Mouse (Mus musculus): ENCODE data around the gene Ehbp1l1.

DNA sequence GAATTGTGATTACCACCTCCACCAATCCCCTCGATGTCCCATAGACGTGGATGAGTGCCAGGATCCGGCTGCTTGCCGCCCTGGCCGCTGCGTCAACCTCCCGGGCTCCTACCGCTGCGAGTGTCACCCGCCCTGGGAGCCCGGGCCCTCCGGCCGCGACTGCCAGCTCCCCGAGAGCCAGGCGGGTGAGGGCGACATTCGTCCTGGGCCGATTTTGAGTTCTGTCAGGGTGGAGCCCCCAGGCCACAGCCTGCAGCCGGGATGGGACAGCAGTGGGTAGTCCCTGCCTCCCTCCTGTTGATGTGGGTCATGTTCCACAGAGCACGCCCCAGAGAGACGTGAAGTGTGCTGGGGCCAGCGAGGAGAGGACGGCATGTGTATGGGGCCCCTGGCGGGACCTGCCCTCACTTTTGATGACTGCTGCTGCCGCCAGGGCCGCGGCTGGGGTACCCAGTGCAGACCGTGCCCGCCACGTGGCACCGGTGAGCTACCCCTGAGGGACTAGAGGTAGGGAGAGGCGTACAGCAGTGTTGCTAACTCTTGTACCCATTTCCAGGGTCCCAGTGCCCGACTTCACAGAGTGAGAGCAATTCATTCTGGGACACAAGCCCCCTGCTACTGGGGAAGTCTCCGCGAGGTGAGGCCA is 31.0 kb upstream of the Ehbp1l1 start:
- TF ChIP-seq CTCF (IDR thresholded peaks at IDR 0.05; ENCODE audit: insufficient read depth, low read length) = no peak
- no peak for TF ChIP-seq POLR2A (IDR thresholded peaks at IDR 0.05; ENCODE audit: borderline replicate concordance, extremely low read depth, low read depth, low read length)

Measured in lung, adult 2 months (tissue).